Mouse (Mus musculus): ENCODE measurements around the gene 4930415O20Rik. TPM values are rescaled to one million over a fixed set of nuclear protein-coding genes. Genes with fewer than 3 reads are reported as not detected.

The 4930415O20Rik gene
- polyA plus RNA-seq, 1 experiment from 2014 or later, result not detected

DNA sequence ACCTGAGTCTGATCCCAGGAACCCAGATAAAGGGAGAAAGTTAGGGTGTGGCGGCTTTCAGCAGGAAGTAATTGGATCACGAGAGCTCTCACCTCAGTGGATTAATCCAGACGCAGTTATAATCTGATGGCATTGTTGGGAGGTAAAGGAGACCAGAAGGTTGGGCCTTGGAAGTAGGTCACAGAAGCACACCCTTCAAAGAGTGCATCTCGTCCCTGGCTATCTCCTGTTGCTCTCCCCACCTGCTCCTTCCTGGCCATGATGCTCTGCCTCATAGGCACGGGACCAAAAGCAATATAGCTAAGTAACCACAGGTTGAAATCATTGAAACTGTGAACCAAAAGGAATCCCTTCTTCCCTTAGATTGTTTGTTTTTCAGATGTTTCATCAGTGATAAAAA is 13.6 kb upstream of the 4930415O20Rik start:
- Histone ChIP-seq H3K9ac (ENCODE audit: low read length) (no peak overlapping the region), H3K4me3 (ENCODE audit: low read depth, low read length) (no peak overlapping the region), H3K27ac (ENCODE audit: low read depth, low read length) (no peak overlapping the region), H3K4me2 (ENCODE audit: low read depth) (no peak overlapping the region), H3K27me3 (ENCODE audit: control insufficient read depth, insufficient read depth, low read length) (no peaks in the 10 kb centered on the region), H3K36me3 (ENCODE audit: control insufficient read depth, insufficient read depth, low read length) (peaks cover 2% of the 10 kb centered on the region; the same call in 1 of the 2 replicates), H3K9me3 (ENCODE audit: control insufficient read depth, low read length) (no peaks in the 10 kb centered on the region), H3K4me1 (ENCODE audit: control insufficient read depth, insufficient read depth, low read length) (no peaks in the 10 kb centered on the region)
- ATAC-seq (ENCODE audit: insufficient read depth, low FRiP score, low TSS enrichment) (no peak), DNase-seq (ENCODE audit: low spot score) (no peak)
- WGBS, result 94% methylated on average over 5 of the region's 5 CpGs

DNA sequence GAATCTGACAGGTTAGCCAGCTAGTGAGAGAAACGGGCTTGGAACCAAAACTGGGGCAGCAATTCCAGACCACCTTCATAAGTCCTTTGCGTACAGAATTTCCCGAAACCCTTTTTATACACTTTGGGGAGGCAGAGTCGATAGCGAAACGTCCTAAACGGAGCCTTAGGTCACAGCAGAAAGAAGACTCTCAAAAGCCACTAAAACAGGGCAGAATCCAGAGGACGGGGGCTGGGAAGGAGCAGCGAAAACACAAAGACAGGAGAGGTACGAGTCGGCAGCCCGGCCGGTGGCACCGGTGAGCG is 3.9 kb upstream of the 4930415O20Rik start:
- peaks cover 13% of the 10 kb centered on the region for H3K4me1 ChIP-seq (ENCODE audit: control insufficient read depth, insufficient read depth, low read length)
- 0 out of 2 replicates have a peak, but pooled peaks cover 4% of the 10 kb centered on the region for H3K36me3 ChIP-seq (ENCODE audit: control insufficient read depth, insufficient read depth, low read length)
- peak overlapping the region; percentile 81 for H3K9ac ChIP-seq (ENCODE audit: low read length)
- under 1% methylated on average over 15 of the region's 15 CpGs for WGBS
- no peaks in the 10 kb centered on the region for H3K9me3 ChIP-seq (ENCODE audit: control insufficient read depth, low read length)
- peak overlapping the region; percentile 87 for H3K4me3 ChIP-seq (ENCODE audit: low read depth, low read length)
- ATAC-seq (ENCODE audit: insufficient read depth, low FRiP score, low TSS enrichment), result no peak
- H3K27me3 ChIP-seq (ENCODE audit: control insufficient read depth, insufficient read depth, low read length), result no peaks in the 10 kb centered on the region
- peak overlapping the region; percentile 47 for H3K4me2 ChIP-seq (ENCODE audit: low read depth)
- H3K27ac ChIP-seq (ENCODE audit: low read depth, low read length), result peak overlapping the region; percentile 86
- DNase-seq (ENCODE audit: low spot score), result peak; percentile 30

DNA sequence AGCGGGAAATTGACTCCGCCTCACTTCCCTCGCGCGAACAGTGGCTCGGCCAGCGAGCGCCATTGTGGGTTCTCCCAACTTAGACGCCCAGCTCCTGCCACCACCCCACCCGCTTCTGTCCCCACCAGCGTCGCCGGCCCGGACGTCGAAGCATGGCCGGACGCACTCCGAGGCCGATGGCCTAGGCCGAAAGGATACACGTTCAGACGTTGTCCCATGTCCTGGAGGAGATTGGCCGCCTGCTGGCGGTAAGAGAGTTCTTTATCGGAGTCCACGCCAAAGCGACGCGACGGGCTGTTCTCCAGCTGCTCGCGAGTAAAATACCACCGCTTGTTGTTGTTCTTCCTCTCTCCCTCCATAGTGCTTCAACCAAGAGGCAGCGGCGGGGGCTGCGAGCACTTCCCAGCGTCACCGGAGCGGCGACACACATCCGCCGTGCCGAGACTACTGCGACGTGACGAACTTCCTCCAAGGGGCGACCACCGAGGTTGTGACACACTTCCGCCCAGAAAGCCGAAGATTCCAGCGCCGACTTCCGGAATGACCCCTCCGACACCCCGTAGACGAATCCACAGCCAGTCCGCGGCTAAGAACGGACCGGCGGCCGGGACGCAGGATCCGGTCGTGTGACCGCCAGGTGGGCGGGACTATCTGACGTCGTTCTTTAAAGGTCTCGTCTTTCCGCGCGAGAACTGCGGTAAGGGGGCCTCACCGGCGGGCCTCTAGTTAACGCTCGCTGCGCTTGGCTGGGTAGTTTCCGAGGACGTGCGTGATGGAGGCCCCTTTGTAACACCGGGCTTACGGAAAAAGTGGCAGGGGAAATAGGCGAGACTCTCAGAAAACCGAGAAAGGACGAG is 3.3 kb upstream of the 4930415O20Rik start:
- under 1% methylated on average over 88 of the region's 88 CpGs for WGBS
- Histone ChIP-seq H3K36me3 (ENCODE audit: control insufficient read depth, insufficient read depth, low read length) (0 out of 2 replicates have a peak, but pooled peaks cover 4% of the 10 kb centered on the region), H3K9me3 (ENCODE audit: control insufficient read depth, low read length) (no peaks in the 10 kb centered on the region), H3K4me1 (ENCODE audit: control insufficient read depth, insufficient read depth, low read length) (peaks cover 13% of the 10 kb centered on the region), H3K4me2 (ENCODE audit: low read depth) (peak overlapping the region; percentile 59), H3K27me3 (ENCODE audit: control insufficient read depth, insufficient read depth, low read length) (no peaks in the 10 kb centered on the region), H3K9ac (ENCODE audit: low read length) (peak overlapping the region; percentile 90), H3K4me3 (ENCODE audit: low read depth, low read length) (peak overlapping the region; percentile 87), H3K27ac (ENCODE audit: low read depth, low read length) (peak overlapping the region; percentile 86)
- peak; percentile 96 for ATAC-seq (ENCODE audit: insufficient read depth, low FRiP score, low TSS enrichment)
- DNase-seq (ENCODE audit: low spot score), result peak; percentile 99

GRCm38 (mm10) chr15:98568256-98569033 is 2.4 kb upstream of the 4930415O20Rik start:
- Histone ChIP-seq H3K9me3 (ENCODE audit: control insufficient read depth, low read length) (no peaks in the 10 kb centered on the region), H3K4me2 (ENCODE audit: low read depth) (peak overlapping the region; percentile 59), H3K36me3 (ENCODE audit: control insufficient read depth, insufficient read depth, low read length) (0 out of 2 replicates have a peak, but pooled peaks cover under 1% of the 10 kb centered on the region), H3K27ac (ENCODE audit: low read depth, low read length) (peak overlapping the region; percentile 83), H3K4me3 (ENCODE audit: low read depth, low read length) (peak overlapping the region; percentile 70), H3K4me1 (ENCODE audit: control insufficient read depth, insufficient read depth, low read length) (peaks cover 13% of the 10 kb centered on the region), H3K27me3 (ENCODE audit: control insufficient read depth, insufficient read depth, low read length) (no peaks in the 10 kb centered on the region), H3K9ac (ENCODE audit: low read length) (peak overlapping the region; percentile 90)
- ATAC-seq (ENCODE audit: insufficient read depth, low FRiP score, low TSS enrichment) (0 out of 2 replicates have a peak, but pooled peaks have one; percentile 3), DNase-seq (ENCODE audit: low spot score) (peak; percentile 22)
- 12% methylated on average over 22 of the region's 22 CpGs for WGBS

- no peaks in the 10 kb centered on the region for H3K27me3 ChIP-seq (ENCODE audit: control insufficient read depth, insufficient read depth, low read length)
- H3K4me3 ChIP-seq (ENCODE audit: low read depth, low read length), result no peak overlapping the region
- H3K4me2 ChIP-seq (ENCODE audit: low read depth), result peak overlapping the region; percentile 59
- H3K36me3 ChIP-seq (ENCODE audit: control insufficient read depth, insufficient read depth, low read length), result no peaks in the 10 kb centered on the region
- peaks cover 13% of the 10 kb centered on the region for H3K4me1 ChIP-seq (ENCODE audit: control insufficient read depth, insufficient read depth, low read length)
- no peak for ATAC-seq (ENCODE audit: insufficient read depth, low FRiP score, low TSS enrichment)
- H3K27ac ChIP-seq (ENCODE audit: low read depth, low read length), result no peak overlapping the region
- H3K9ac ChIP-seq (ENCODE audit: low read length), result peak overlapping the region; percentile 90; the same call in 1 of the 2 replicates
- DNase-seq (ENCODE audit: low spot score), result no peak
- no peaks in the 10 kb centered on the region for H3K9me3 ChIP-seq (ENCODE audit: control insufficient read depth, low read length)
- 79% methylated on average over 7 of the region's 7 CpGs for WGBS
Measured at GRCm38 (mm10) chr15:98569216-98569615, 1.6 kb upstream of the 4930415O20Rik start.

DNA sequence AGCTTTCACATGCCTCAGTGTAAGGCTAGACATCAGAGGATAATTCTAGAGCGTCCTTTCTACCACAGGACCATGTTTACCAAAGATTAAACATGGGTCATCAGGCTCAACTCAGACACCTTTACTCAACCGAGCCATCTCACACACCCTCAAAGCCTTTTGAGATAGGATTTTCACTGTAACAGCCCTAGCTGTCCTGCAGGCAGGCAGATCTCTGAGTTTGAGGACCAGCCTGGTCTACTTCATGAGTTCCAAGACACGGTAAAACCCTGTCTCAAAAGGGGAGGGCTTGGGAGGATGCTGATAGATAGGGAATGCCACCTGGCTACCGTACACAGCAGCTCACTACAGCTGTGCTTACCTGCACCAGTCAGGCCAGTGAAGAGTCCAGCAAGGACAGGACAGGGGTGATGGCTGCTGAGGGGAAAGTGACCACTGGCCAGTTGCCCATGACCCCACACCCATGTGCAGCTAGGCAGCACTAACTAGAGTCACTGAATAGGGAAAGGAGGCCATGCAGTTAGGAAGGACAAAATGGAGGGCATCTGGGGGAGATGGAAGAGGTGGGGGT is 924 bp upstream of the 4930415O20Rik start:
- Histone ChIP-seq H3K36me3 (ENCODE audit: control insufficient read depth, insufficient read depth, low read length) (no peaks in the 10 kb centered on the region), H3K4me2 (ENCODE audit: low read depth) (no peak overlapping the region), H3K4me3 (ENCODE audit: low read depth, low read length) (no peak overlapping the region), H3K27ac (ENCODE audit: low read depth, low read length) (no peak overlapping the region), H3K4me1 (ENCODE audit: control insufficient read depth, insufficient read depth, low read length) (peaks cover 13% of the 10 kb centered on the region), H3K27me3 (ENCODE audit: control insufficient read depth, insufficient read depth, low read length) (no peaks in the 10 kb centered on the region), H3K9ac (ENCODE audit: low read length) (no peak overlapping the region), H3K9me3 (ENCODE audit: control insufficient read depth, low read length) (no peaks in the 10 kb centered on the region)
- WGBS, result 89% methylated on average over 4 of the region's 4 CpGs
- DNase-seq (ENCODE audit: low spot score) (no peak), ATAC-seq (ENCODE audit: insufficient read depth, low FRiP score, low TSS enrichment) (no peak)

- Histone ChIP-seq H3K4me2 (ENCODE audit: low read depth) (no peak overlapping the region), H3K36me3 (ENCODE audit: control insufficient read depth, insufficient read depth, low read length) (no peaks in the 10 kb centered on the region), H3K27me3 (ENCODE audit: control insufficient read depth, insufficient read depth, low read length) (no peaks in the 10 kb centered on the region), H3K27ac (ENCODE audit: low read depth, low read length) (no peak overlapping the region), H3K9ac (ENCODE audit: low read length) (no peak overlapping the region), H3K4me3 (ENCODE audit: low read depth, low read length) (no peak overlapping the region), H3K4me1 (ENCODE audit: control insufficient read depth, insufficient read depth, low read length) (no peaks in the 10 kb centered on the region), H3K9me3 (ENCODE audit: control insufficient read depth, low read length) (no peaks in the 10 kb centered on the region)
- ATAC-seq (ENCODE audit: insufficient read depth, low FRiP score, low TSS enrichment) (no peak), DNase-seq (ENCODE audit: low spot score) (no peak)
- WGBS, result 75% methylated on average over 4 of the region's 4 CpGs
Measured at GRCm38 (mm10) chr15:98573293-98573692, 2.5 kb downstream of the 4930415O20Rik start.

DNA sequence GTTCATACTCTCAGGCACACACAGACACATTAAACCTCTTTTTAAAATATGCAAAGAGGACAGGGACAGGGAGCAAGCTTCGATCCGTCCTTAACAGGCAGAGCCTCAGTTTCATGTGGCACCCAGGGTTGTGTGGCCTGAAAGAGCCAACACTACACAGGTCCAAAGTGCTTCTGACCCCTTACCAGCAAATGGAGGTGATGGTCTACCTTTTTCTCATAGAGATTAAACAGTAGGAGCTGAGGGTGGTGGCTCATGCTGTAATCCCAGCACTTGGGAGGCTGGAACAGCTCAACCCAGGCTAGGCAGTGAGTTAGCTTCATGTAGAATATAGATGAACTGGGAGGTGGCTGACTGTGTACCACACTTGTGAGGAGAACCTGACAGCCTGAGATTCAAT is 8.5 kb downstream of the 4930415O20Rik start:
- no peaks in the 10 kb centered on the region for H3K4me1 ChIP-seq (ENCODE audit: control insufficient read depth, insufficient read depth, low read length)
- H3K27me3 ChIP-seq (ENCODE audit: control insufficient read depth, insufficient read depth, low read length), result no peaks in the 10 kb centered on the region
- H3K36me3 ChIP-seq (ENCODE audit: control insufficient read depth, insufficient read depth, low read length), result no peaks in the 10 kb centered on the region
- H3K4me2 ChIP-seq (ENCODE audit: low read depth), result no peak overlapping the region
- ATAC-seq (ENCODE audit: insufficient read depth, low FRiP score, low TSS enrichment) (no peak), DNase-seq (ENCODE audit: low spot score) (no peak)
- no peak overlapping the region for H3K4me3 ChIP-seq (ENCODE audit: low read depth, low read length)
- H3K27ac ChIP-seq (ENCODE audit: low read depth, low read length), result no peak overlapping the region
- 83% methylated on average over 2 of the region's 2 CpGs for WGBS
- no peak overlapping the region for H3K9ac ChIP-seq (ENCODE audit: low read length)
- no peaks in the 10 kb centered on the region for H3K9me3 ChIP-seq (ENCODE audit: control insufficient read depth, low read length)

Measured in neural tube, embryonic 11.5 days (tissue).